Mouse (Mus musculus): Measurements from ENCODE around the gene Nanos1. TPM values are rescaled to one million over a fixed set of nuclear protein-coding genes. Genes with fewer than 3 reads are reported as not detected.

The Nanos1 gene
- polyA plus RNA-seq, 1 experiment from 2014 or later = 1.2 TPM

DNA sequence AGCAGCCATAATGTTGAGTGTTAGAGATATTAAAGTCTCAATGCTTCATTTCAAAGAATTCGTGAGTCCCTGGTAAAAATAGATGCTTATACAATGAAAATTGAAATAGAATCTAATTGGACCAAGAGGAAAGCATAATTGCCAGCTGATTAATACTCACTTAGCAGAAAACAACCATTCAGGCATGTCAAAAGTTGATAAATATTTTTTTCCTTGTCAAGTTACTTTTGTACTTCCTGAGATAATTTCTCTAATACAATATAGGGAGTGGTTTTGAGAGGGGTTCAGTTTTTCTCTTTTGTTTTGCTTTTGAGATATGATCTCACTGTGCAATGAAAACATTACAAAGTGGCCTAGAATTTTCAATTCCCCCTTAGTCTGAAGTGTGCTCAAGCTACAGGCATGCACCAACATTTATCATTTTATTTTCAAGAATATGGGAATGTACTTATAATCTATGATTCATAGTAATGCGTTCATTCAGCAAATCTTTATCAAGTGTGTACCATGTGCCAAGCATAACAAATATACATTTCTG lies 37.5 kb downstream of the Nanos1 start:
- 75% methylated on average over 2 of the region's 2 CpGs for WGBS
- no peak overlapping the region for H3K27ac ChIP-seq (ENCODE audit: low read depth, low read length)
- H3K9me3 ChIP-seq (ENCODE audit: control insufficient read depth, low read length) = peaks cover 3% of the 10 kb centered on the region; the same call in 1 of the 2 replicates
- ATAC-seq (replicated peaks; ENCODE audit: low FRiP score) = no peak
- no peaks in the 10 kb centered on the region for H3K36me3 ChIP-seq (ENCODE audit: control insufficient read depth, insufficient read depth, low read length)
- H3K4me2 ChIP-seq = no peak overlapping the region
- H3K4me3 ChIP-seq (ENCODE audit: low read depth, low read length) = no peak overlapping the region
- 0 out of 2 replicates have a peak, but pooled peaks cover 4% of the 10 kb centered on the region for H3K4me1 ChIP-seq (replicated peaks; ENCODE audit: control insufficient read depth, insufficient read depth, low read length)
- H3K9ac ChIP-seq (ENCODE audit: low read depth, low read length) = no peak overlapping the region
- no peaks in the 10 kb centered on the region for H3K27me3 ChIP-seq (replicated peaks; ENCODE audit: control insufficient read depth, insufficient read depth, low read length)
- no peak for DNase-seq (ENCODE audit: low spot score)

- 83% methylated on average over 2 of the region's 2 CpGs for WGBS
- no peaks in the 10 kb centered on the region for H3K27me3 ChIP-seq (replicated peaks; ENCODE audit: control insufficient read depth, insufficient read depth, low read length)
- peaks cover 3% of the 10 kb centered on the region; the same call in 1 of the 2 replicates for H3K9me3 ChIP-seq (ENCODE audit: control insufficient read depth, low read length)
- no peak overlapping the region for H3K4me3 ChIP-seq (ENCODE audit: low read depth, low read length)
- H3K4me1 ChIP-seq (replicated peaks; ENCODE audit: control insufficient read depth, insufficient read depth, low read length) = peaks cover 8% of the 10 kb centered on the region; the same call in 1 of the 2 replicates
- H3K9ac ChIP-seq (ENCODE audit: low read depth, low read length) = no peak overlapping the region
- H3K36me3 ChIP-seq (ENCODE audit: control insufficient read depth, insufficient read depth, low read length) = no peaks in the 10 kb centered on the region
- H3K4me2 ChIP-seq = no peak overlapping the region
- DNase-seq (ENCODE audit: low spot score) = no peak
- no peak overlapping the region for H3K27ac ChIP-seq (ENCODE audit: low read depth, low read length)
- no peak for ATAC-seq (replicated peaks; ENCODE audit: low FRiP score)
Measured at GRCm38 (mm10) chr19:60795244-60795643, 39.5 kb downstream of the Nanos1 start.

GRCm38 (mm10) chr19:60797415-60797814 lies 41.6 kb downstream of the Nanos1 start:
- Histone ChIP-seq H3K4me2 (no peak overlapping the region), H3K9ac (ENCODE audit: low read depth, low read length) (no peak overlapping the region), H3K36me3 (ENCODE audit: control insufficient read depth, insufficient read depth, low read length) (no peaks in the 10 kb centered on the region), H3K27me3 (replicated peaks; ENCODE audit: control insufficient read depth, insufficient read depth, low read length) (no peaks in the 10 kb centered on the region), H3K4me1 (replicated peaks; ENCODE audit: control insufficient read depth, insufficient read depth, low read length) (peaks cover 11% of the 10 kb centered on the region), H3K27ac (ENCODE audit: low read depth, low read length) (no peak overlapping the region), H3K9me3 (ENCODE audit: control insufficient read depth, low read length) (peaks cover 3% of the 10 kb centered on the region; the same call in 1 of the 2 replicates), H3K4me3 (ENCODE audit: low read depth, low read length) (no peak overlapping the region)
- 85% methylated on average over 2 of the region's 2 CpGs for WGBS
- DNase-seq (ENCODE audit: low spot score) (no peak), ATAC-seq (replicated peaks; ENCODE audit: low FRiP score) (no peak)

DNA sequence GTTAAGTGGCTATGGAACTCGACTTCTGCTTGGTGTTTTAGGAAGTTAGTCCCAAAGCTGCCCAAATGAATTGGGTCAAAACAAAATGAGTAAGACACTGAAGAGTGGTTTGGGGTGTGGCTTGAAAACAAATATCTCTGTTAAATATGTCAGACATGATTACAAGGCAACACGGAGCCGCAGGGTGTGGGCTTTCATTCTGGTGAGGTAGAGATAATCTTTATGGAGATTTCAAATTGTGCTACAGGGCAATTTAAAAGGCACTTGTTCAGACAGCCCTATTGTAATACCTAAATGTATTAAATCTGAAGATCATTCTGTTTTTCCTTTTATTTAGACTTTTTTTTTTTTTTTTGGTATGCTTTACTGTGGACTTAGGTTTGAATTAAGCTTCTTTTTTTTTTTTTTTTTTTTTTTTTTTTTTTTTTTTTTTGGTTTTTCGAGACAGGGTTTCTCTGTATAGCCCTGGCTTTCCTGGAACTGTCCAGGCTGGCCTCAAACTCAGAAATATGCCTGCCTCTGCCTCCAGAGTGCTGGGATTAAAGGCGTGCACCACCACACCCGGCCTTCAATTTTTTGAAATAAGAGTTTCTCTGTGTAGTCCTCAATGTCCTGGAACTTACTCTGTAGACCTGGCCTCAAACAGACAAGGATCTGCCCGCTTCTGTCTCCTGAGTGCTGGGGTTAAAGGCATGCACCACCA lies 44.2 kb downstream of the Nanos1 start:
- WGBS = 52% methylated on average over 7 of the region's 7 CpGs
- H3K4me2 ChIP-seq = peak overlapping the region; percentile 37
- DNase-seq (ENCODE audit: low spot score) = no peak

DNA sequence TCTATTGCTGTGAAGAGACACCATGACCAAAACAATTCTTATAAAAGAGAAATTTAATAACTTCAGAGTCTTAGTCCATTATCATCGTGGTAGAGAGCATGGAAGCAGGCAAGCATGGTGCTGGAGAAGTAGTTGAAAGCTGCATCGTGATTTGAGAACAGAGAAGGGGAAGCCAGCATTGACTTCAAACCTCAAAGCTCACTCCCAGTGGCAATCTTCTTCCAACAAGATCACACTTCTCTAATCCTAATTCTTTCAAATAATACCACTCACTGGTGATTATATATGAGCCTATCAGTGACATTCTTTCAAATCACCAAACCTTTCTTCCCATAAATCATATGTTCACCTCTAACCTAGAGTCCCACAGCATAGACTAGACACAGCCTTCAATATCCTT lies 49.1 kb downstream of the Nanos1 start:
- WGBS = 47% methylated on average over 2 of the region's 2 CpGs
- Histone ChIP-seq H3K4me3 (ENCODE audit: low read depth, low read length) (no peak overlapping the region), H3K4me2 (no peak overlapping the region), H3K4me1 (replicated peaks; ENCODE audit: control insufficient read depth, insufficient read depth, low read length) (peaks cover 3% of the 10 kb centered on the region), H3K27me3 (replicated peaks; ENCODE audit: control insufficient read depth, insufficient read depth, low read length) (no peaks in the 10 kb centered on the region), H3K27ac (ENCODE audit: low read depth, low read length) (no peak overlapping the region), H3K9me3 (ENCODE audit: control insufficient read depth, low read length) (no peaks in the 10 kb centered on the region), H3K9ac (ENCODE audit: low read depth, low read length) (no peak overlapping the region), H3K36me3 (ENCODE audit: control insufficient read depth, insufficient read depth, low read length) (no peaks in the 10 kb centered on the region)
- DNase-seq (ENCODE audit: low spot score) = no peak
- ATAC-seq (replicated peaks; ENCODE audit: low FRiP score) = no peak

More for the DNA sequence above, 44.2 kb downstream of the Nanos1 start:
- peak overlapping the region; percentile 80 for H3K27ac ChIP-seq (ENCODE audit: low read depth, low read length)
- ATAC-seq (replicated peaks; ENCODE audit: low FRiP score) = peak; percentile 92
- no peak overlapping the region for H3K4me3 ChIP-seq (ENCODE audit: low read depth, low read length)
- peaks cover 11% of the 10 kb centered on the region for H3K4me1 ChIP-seq (replicated peaks; ENCODE audit: control insufficient read depth, insufficient read depth, low read length)
- peaks cover 3% of the 10 kb centered on the region; the same call in 1 of the 2 replicates for H3K9me3 ChIP-seq (ENCODE audit: control insufficient read depth, low read length)
- H3K36me3 ChIP-seq (ENCODE audit: control insufficient read depth, insufficient read depth, low read length) = no peaks in the 10 kb centered on the region
- H3K27me3 ChIP-seq (replicated peaks; ENCODE audit: control insufficient read depth, insufficient read depth, low read length) = no peaks in the 10 kb centered on the region
- no peak overlapping the region for H3K9ac ChIP-seq (ENCODE audit: low read depth, low read length)

Small RNA genes within 50 kb of the gene (microRNA-seq; reads per million reads assigned to microRNA genes)
- gene mmu-mir-3084-1 (ENCODE audit: borderline number of aligned reads) = not detected

Other genes with a start within 250 kb of the Nanos1 start
- 22.1 and 26.9 TPM in 2 replicates for gene Cacul1, start 175.0 kb upstream of the Nanos1 start, polyA plus RNA-seq (2014; fragmentation: Nextera tagmentation; extraction: Ambion mirVana)
- gene Eif3a, start 34.7 kb downstream of the Nanos1 start, polyA plus RNA-seq (2014; fragmentation: Nextera tagmentation; extraction: Ambion mirVana) = 199 and 208 TPM in 2 replicates
- gene Fam45a, start 55.6 kb downstream of the Nanos1 start, polyA plus RNA-seq (2014; fragmentation: Nextera tagmentation; extraction: Ambion mirVana) = 34.1 and 36.0 TPM in 2 replicates
- 3.6 and 4.2 TPM in 2 replicates for gene Sfxn4, start 105.5 kb downstream of the Nanos1 start, polyA plus RNA-seq (2014; fragmentation: Nextera tagmentation; extraction: Ambion mirVana)
- gene Prdx3, start 118.6 kb downstream of the Nanos1 start, polyA plus RNA-seq (2014; fragmentation: Nextera tagmentation; extraction: Ambion mirVana) = 372 and 407 TPM in 2 replicates
- 2.1 and 2.9 TPM in 2 replicates for gene Grk5, start 133.8 kb downstream of the Nanos1 start, polyA plus RNA-seq (2014; fragmentation: Nextera tagmentation; extraction: Ambion mirVana)

All from liver, embryonic 11.5 days (tissue).